Mouse (Mus musculus): ENCODE data around the gene Myo18b. TPM values are rescaled to one million over a fixed set of nuclear protein-coding genes. Genes with fewer than 3 reads are reported as not detected.

Myo18b gene
- 0.22 and 18.7 TPM in 2 replicates for polyA plus RNA-seq (2012; rRNA removed; ENCODE audit: low replicate concordance)

GRCm38 (mm10) chr5:112895674-112896654, at the start of gene Myo18b:
Gene Myo18b (minus strand): TSS chr5:112896362.

Other genes with a start within 250 kb of the Myo18b start
- gene Grk3, start 119.4 kb upstream of the Myo18b start, polyA plus RNA-seq (2012; rRNA removed; ENCODE audit: low replicate concordance), result 10.0 and 14.6 TPM in 2 replicates
- gene Crybb2, start 173.8 kb upstream of the Myo18b start, polyA plus RNA-seq (2012; rRNA removed; ENCODE audit: low replicate concordance), result not detected in 2 replicates
- 3.0 and 3.1 TPM in 2 replicates for gene Crybb3, start 185.2 kb upstream of the Myo18b start, polyA plus RNA-seq (2012; rRNA removed; ENCODE audit: low replicate concordance)